Mouse (Mus musculus) hematopoietic stem cell, adult 5-6 weeks (primary cell): ENCODE results near the gene AY761185. TPM values are rescaled to one million over a fixed set of nuclear protein-coding genes. Genes with fewer than 3 reads are reported as not detected.
A peak's percentile ranks its signal among the peaks of the same experiment; 100 is the strongest.
"Not testable (repeated sequence)": the region's sequence is repeated elsewhere in the genome, so short reads cannot be mapped to it uniquely, and the experiment has no call there.

Source experiments
- ATAC-seq, 2 experiments: fragments of 125-278 bp in 1 of 2; replicated peaks in 1 of 2; 2 replicates each; pipeline ENCODE4 v1.8.0; 2016 to 2017; ENCODE audit warnings: inconsistent platforms in 2 of 2, mild to moderate bottlenecking in 2 of 2, moderate number of reproducible peaks in 2 of 2, low read depth in 1 of 2, moderate TSS enrichment in 1 of 2; ENCODE audit not compliant: low FRiP score in 2 of 2, poor library complexity in 2 of 2, severe bottlenecking in 2 of 2, insufficient read depth in 1 of 2, low TSS enrichment in 1 of 2
- total RNA-seq: library from RNA; stranded (forward); fragments of 172-1452, 232-1000 nt; gene quantifications from 2 replicates; pipeline ENCODE4 v1.2.3, GENCODE M21; 2017

Gene AY761185
- total RNA-seq = not detected in 2 replicates

DNA sequence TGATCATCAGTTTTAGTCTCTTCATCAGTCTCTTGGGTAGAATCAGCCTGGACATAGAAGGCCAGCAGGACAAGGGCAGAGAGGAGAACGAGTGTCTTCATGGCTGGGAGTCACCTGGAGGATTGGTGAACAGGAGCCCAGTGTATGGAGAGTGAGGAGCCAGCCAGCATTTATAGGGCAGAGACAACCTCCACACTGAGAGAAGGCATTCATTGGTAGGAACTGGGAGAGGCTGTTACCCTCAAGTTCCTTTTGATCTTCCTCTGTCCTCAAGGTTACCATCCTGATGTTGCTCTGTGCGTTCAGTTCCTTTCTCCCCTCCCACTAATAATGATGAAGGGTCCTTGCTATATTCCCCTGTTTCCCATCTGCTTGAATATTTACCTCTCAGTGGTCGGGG lies at the start of gene AY761185:
Gene AY761185, minus strand, starts transcription at position 101 of the 400 bp plus-strand sequence.
- ATAC-seq = no peak

GRCm38 (mm10) chr8:20994042-20994441 lies 49.5 kb upstream of the AY761185 start:
- not testable (repeated sequence) for ATAC-seq

DNA sequence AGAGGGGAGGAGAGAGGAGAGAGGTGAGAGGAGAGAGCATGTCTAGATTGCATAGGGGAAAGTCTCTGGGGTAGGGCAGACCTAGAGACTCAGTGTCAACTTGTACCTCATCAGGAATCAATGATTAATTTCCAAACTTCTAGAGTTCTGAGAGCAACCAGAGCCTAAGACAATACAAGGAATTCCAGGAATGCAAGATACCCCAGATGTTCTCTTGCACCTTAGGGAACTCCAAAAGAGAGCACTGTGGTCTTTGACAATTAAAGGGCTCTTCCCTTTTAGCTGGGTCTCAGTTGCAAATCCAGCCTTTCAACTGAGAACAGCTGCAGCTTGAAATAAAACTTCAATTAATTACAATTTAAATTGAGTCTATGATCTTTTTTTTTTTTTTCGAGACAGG lies 35.3 kb upstream of the AY761185 start:
- no peak for ATAC-seq

- ATAC-seq = no peak; a peak in 1 of 4 replicates
These were observed 20.0 kb upstream of the AY761185 start for GRCm38 (mm10) chr8:20964531-20964930.

DNA sequence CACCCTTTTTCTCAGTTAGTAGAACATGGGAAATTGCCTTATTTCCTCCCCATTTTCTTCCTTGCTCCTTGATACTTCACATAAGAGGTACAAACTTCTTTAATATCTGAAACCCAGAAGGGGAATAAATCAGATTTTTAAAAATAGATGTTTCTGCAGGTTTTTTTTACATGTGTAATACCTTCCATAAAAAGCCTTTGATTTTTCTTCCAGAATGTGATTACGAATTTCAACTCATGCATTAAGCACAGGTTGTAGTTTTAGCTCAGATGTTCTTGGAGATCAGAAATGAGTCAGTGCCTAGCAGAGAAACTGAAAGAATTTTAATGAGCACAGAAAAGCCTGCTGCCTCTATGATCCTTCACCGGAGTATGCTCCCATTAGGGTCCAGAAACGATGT lies 22.5 kb downstream of the AY761185 start, which contains the start of gene Gm6040:
Gene Gm6040, minus strand, starts transcription at position 101 of the 400 bp plus-strand sequence.
- ATAC-seq = no peak

DNA sequence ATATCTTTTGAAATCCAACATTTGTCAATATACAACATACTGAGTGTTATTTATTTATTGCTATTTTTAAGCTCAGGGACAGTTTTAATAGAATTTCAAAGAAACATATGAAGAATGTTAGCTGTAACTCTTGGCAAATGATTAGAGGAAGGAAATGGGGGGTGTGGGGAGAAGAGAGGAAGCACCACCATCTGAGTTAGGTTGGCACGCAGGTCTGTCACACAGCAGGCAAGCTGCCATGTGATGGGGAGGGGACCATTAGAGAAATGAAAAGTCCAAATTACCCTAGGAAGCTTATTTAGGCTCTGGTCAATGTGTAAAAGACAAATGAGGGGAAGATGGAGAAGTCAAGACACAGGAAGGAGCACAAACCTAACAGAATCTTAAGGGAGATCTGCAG lies 32.2 kb downstream of the AY761185 start:
- ATAC-seq = no peak; a peak in 1 of 4 replicates

GRCm38 (mm10) chr8:20908256-20908655 lies 36.3 kb downstream of the AY761185 start:
- peak; percentile 42 to 66; a peak in 3 of 4 replicates for ATAC-seq

- ATAC-seq = no peak
These were observed 37.4 kb downstream of the AY761185 start for GRCm38 (mm10) chr8:20907119-20907518.

DNA sequence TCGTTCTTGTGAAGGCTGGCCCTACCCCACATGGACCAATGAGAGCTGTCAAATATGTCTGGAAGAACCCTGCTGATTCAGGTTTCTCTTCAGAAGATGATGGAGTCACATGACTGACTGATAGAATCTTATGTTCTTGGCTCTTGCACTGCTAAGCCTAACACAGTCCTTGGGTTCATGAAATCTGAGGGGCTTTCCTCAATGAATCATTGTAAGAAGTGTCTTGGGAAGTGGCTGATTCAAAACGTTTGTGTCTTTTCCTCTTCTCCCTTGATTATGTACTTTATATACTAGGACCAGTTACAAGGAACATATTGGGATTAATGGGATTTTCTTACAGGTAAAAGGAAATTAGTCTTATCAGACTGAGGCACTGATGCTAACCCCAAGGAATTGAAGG lies 42.0 kb downstream of the AY761185 start, which contains the start of gene Gm15056:
Gene Gm15056, minus strand, starts transcription at position 101 of the 400 bp plus-strand sequence.
- ATAC-seq = no peak

Other genes starting within 250 kb of the AY761185 start
- gene Defb33, start 52.0 kb downstream of the AY761185 start, total RNA-seq = not detected in 2 replicates
- not detected in 2 replicates for gene Gm15056, start 42.1 kb downstream of the AY761185 start, total RNA-seq
- not detected in 2 replicates for gene Gm6040, start 22.6 kb downstream of the AY761185 start, total RNA-seq
- not detected in 2 replicates for gene Defa21, start 80.8 kb upstream of the AY761185 start, total RNA-seq
- gene Defa23, start 110.3 kb upstream of the AY761185 start, total RNA-seq = not detected in 2 replicates
- gene Defa35, start 120.3 kb upstream of the AY761185 start, total RNA-seq = not detected in 2 replicates
- not detected in 2 replicates for gene Defa25, start 139.7 kb upstream of the AY761185 start, total RNA-seq
- gene Gm14851, start 151.3 kb upstream of the AY761185 start, total RNA-seq = not detected in 2 replicates
- gene Defa30, start 189.9 kb upstream of the AY761185 start, total RNA-seq = not detected in 2 replicates
- not detected in 2 replicates for gene Defa22, start 217.6 kb upstream of the AY761185 start, total RNA-seq
- not detected in 2 replicates for gene Defa31, start 246.9 kb upstream of the AY761185 start, total RNA-seq